Mouse (Mus musculus) ovary, postnatal 10 days (tissue): ENCODE results near the gene Prkcd.

Experiments
- DNase-seq: peaks from one replicate; pipeline ENCODE4 v3.0.0; 2022; ENCODE audit warnings: low spot score

Prkcd gene

GRCm38 (mm10) chr14:30635219-30635910 lies 9.4 kb upstream of the Prkcd start:
- DNase-seq = no peak

- DNase-seq = no peak
These were observed 8.4 kb upstream of the Prkcd start for GRCm38 (mm10) chr14:30634418-30634817.

GRCm38 (mm10) chr14:30633708-30634107 lies 7.7 kb upstream of the Prkcd start:
- DNase-seq = no peak

- no peak for DNase-seq
These were observed 5.8 kb upstream of the Prkcd start for GRCm38 (mm10) chr14:30631834-30632233.

- DNase-seq = no peak
These were observed 5.0 kb upstream of the Prkcd start for GRCm38 (mm10) chr14:30630811-30631576.

GRCm38 (mm10) chr14:30629839-30630238 lies 3.8 kb upstream of the Prkcd start:
- no peak for DNase-seq

GRCm38 (mm10) chr14:30628235-30628634 lies 2.2 kb upstream of the Prkcd start:
- no peak for DNase-seq

GRCm38 (mm10) chr14:30626756-30627742 lies 1.0 kb upstream of the Prkcd start:
- DNase-seq = no peak

GRCm38 (mm10) chr14:30625131-30625807 lies 741 bp downstream of the Prkcd start:
- DNase-seq = peak; percentile 31

- DNase-seq = no peak
These were observed 1.7 kb downstream of the Prkcd start for GRCm38 (mm10) chr14:30624277-30624721.

- no peak for DNase-seq
These were observed 3.5 kb downstream of the Prkcd start for GRCm38 (mm10) chr14:30622556-30622955.

- no peak for DNase-seq
These were observed 3.9 kb downstream of the Prkcd start for GRCm38 (mm10) chr14:30622130-30622529.

- no peak for DNase-seq
These were observed 5.9 kb downstream of the Prkcd start for GRCm38 (mm10) chr14:30619982-30620578.

GRCm38 (mm10) chr14:30618746-30619275 lies 7.2 kb downstream of the Prkcd start:
- no peak for DNase-seq

GRCm38 (mm10) chr14:30616751-30617150 lies 9.3 kb downstream of the Prkcd start:
- no peak for DNase-seq

- no peak for DNase-seq
These were observed 12.9 kb downstream of the Prkcd start for GRCm38 (mm10) chr14:30612962-30613715.

GRCm38 (mm10) chr14:30612523-30612922 lies 13.5 kb downstream of the Prkcd start:
- DNase-seq = peak; percentile 60

- DNase-seq = no peak
These were observed 15.1 kb downstream of the Prkcd start for GRCm38 (mm10) chr14:30610940-30611339.

- DNase-seq = no peak
These were observed 15.7 kb downstream of the Prkcd start for GRCm38 (mm10) chr14:30610304-30610703.

- DNase-seq = no peak
These were observed 16.5 kb downstream of the Prkcd start for GRCm38 (mm10) chr14:30609499-30609898.
